Mouse (Mus musculus) MEL (cell line): ENCODE measurements at regions not wholly inside any gene's neighbourhood (a gene's known extent, or its start where the extent isn't known, plus 50 kb on each side); places are given as distances from the start of the nearest gene placed in this dataset.

ENCODE experiments used
- DNase-seq: peaks from one replicate; pipeline ENCODE4 v3.0.0; 2011; ENCODE audit warnings: low read depth, low spot score
- H3K27ac ChIP-seq: 2 replicates; pipeline ENCODE4 v1.5.1; 2012; ENCODE audit warnings: low read depth, mild to moderate bottlenecking, control low read depth, low read length, moderate library complexity; ENCODE audit not compliant: control insufficient read depth
- H3K27me3 ChIP-seq, 2 experiments: fragments of 150-350 bp in 1 of 2; sonication (generic) in 1 of 2; 2 replicates each; pipeline ENCODE4 v1.6.1; 2012; ENCODE audit warnings: low read length in 2 of 2, mild to moderate bottlenecking in 2 of 2, improper control_type of control experiment in 1 of 2, moderate library complexity in 1 of 2; ENCODE audit not compliant: insufficient read depth in 2 of 2, control insufficient read depth in 1 of 2
- H3K36me3 ChIP-seq, 2 experiments: 2 replicates each; pipeline ENCODE4 v1.6.1; 2012 to 2014; ENCODE audit warnings: low read length in 2 of 2, improper control_type of control experiment in 1 of 2, inconsistent platforms in 1 of 2, mild to moderate bottlenecking in 1 of 2; ENCODE audit not compliant: insufficient read depth in 2 of 2, control insufficient read depth in 1 of 2
- H3K4me1 ChIP-seq, 2 experiments: fragments of 150-350 bp in 1 of 2; sonication (generic) in 1 of 2; 2 replicates each; pipeline ENCODE4 v1.6.1; 2012; ENCODE audit warnings: low read length in 2 of 2, improper control_type of control experiment in 1 of 2, mild to moderate bottlenecking in 1 of 2; ENCODE audit not compliant: insufficient read depth in 2 of 2, control insufficient read depth in 1 of 2
- H3K4me3 ChIP-seq, 2 experiments: fragments of 150-350 bp in 1 of 2; sonication (generic) in 1 of 2; 2 replicates each; pipeline ENCODE4 v1.5.1; 2012; ENCODE audit warnings: low read depth in 2 of 2, low read length in 2 of 2, mild to moderate bottlenecking in 2 of 2, moderate library complexity in 2 of 2, control low read depth in 1 of 2, improper control_type of control experiment in 1 of 2; ENCODE audit not compliant: control insufficient read depth in 1 of 2, insufficient read depth in 1 of 2
- H3K79me2 ChIP-seq: 2 replicates; pipeline ENCODE4 v1.6.1; 2012; ENCODE audit warnings: mild to moderate bottlenecking, low read length, moderate library complexity; ENCODE audit not compliant: control insufficient read depth, poor library complexity, insufficient read depth
- H3K9ac ChIP-seq: 2 replicates; pipeline ENCODE4 v1.6.1; 2012; ENCODE audit warnings: low read depth, mild to moderate bottlenecking, control low read depth, low read length, moderate library complexity; ENCODE audit not compliant: control insufficient read depth, poor library complexity, severe bottlenecking
- H3K9me3 ChIP-seq: fragments of 150-350 bp; sonication (generic); replicated peaks from 2 replicates; pipeline ENCODE4 v1.6.1; 2012; ENCODE audit warnings: mild to moderate bottlenecking, low read length, improper control_type of control experiment, moderate library complexity; ENCODE audit not compliant: insufficient read depth
- BHLHE40 ChIP-seq: IDR thresholded peaks from 2 replicates; pipeline ENCODE4 v1.6.1; 2012; ENCODE audit warnings: low read depth, mild to moderate bottlenecking, inconsistent platforms, low read length, improper control_type of control experiment, borderline replicate concordance
- CHD1 ChIP-seq: IDR thresholded peaks from 2 replicates; pipeline ENCODE4 v1.6.1; 2012; ENCODE audit warnings: low read depth, mild to moderate bottlenecking, inconsistent platforms, low read length, improper control_type of control experiment
- CTCF ChIP-seq, 3 experiments: IDR thresholded peaks in 2 of 3; conservative IDR thresholded peaks in 1 of 3; 2 replicates each; pipeline ENCODE4 v1.5.1; 2011 to 2012; ENCODE audit warnings: low read length in 3 of 3, low read depth in 2 of 3, mild to moderate bottlenecking in 2 of 3, improper control_type of control experiment in 1 of 3, inconsistent platforms in 1 of 3, mixed read lengths in 1 of 3, moderate library complexity in 1 of 3; ENCODE audit not compliant: control insufficient read depth in 1 of 3, insufficient read depth in 1 of 3, poor library complexity in 1 of 3, severe bottlenecking in 1 of 3
- GABPA ChIP-seq: IDR thresholded peaks from 2 replicates; pipeline ENCODE4 v1.6.1; 2012; ENCODE audit warnings: low read depth, mild to moderate bottlenecking, inconsistent platforms, low read length, improper control_type of control experiment, moderate library complexity
- HCFC1 ChIP-seq: IDR thresholded peaks from 2 replicates; pipeline ENCODE4 v1.6.1; 2012; ENCODE audit warnings: low read depth, mild to moderate bottlenecking, inconsistent platforms, low read length, improper control_type of control experiment, moderate library complexity
- MAX ChIP-seq: IDR thresholded peaks from 2 replicates; pipeline ENCODE4 v1.6.1; 2011; ENCODE audit warnings: low read length, improper control_type of control experiment
- MXI1 ChIP-seq: IDR thresholded peaks from 2 replicates; pipeline ENCODE4 v1.6.1; 2011; ENCODE audit warnings: mild to moderate bottlenecking, low read depth, low read length, improper control_type of control experiment
- MYB ChIP-seq: IDR thresholded peaks from 2 replicates; pipeline ENCODE4 v1.6.1; 2011; ENCODE audit warnings: mild to moderate bottlenecking, low read depth, low read length, improper control_type of control experiment
- MYC ChIP-seq: IDR thresholded peaks from 2 replicates; pipeline ENCODE4 v1.6.1; 2011; ENCODE audit warnings: low read depth, mild to moderate bottlenecking, low read length, improper control_type of control experiment, moderate library complexity
- RAD21 ChIP-seq: IDR thresholded peaks from 2 replicates; pipeline ENCODE4 v1.6.1; 2011; ENCODE audit warnings: mild to moderate bottlenecking, low read depth, low read length, improper control_type of control experiment
- TBP ChIP-seq: IDR thresholded peaks from 2 replicates; pipeline ENCODE4 v1.8.0; 2011; ENCODE audit warnings: low read depth, low read length, improper control_type of control experiment
- USF1 ChIP-seq: IDR thresholded peaks from 2 replicates; pipeline ENCODE4 v1.6.1; 2014; ENCODE audit warnings: low read depth, mild to moderate bottlenecking, inconsistent platforms, low read length, improper control_type of control experiment, moderate library complexity
- ZC3H11A ChIP-seq: IDR thresholded peaks from 2 replicates; pipeline ENCODE4 v1.6.1; 2012; ENCODE audit warnings: low read depth, mild to moderate bottlenecking, inconsistent platforms, low read length, improper control_type of control experiment

DNA sequence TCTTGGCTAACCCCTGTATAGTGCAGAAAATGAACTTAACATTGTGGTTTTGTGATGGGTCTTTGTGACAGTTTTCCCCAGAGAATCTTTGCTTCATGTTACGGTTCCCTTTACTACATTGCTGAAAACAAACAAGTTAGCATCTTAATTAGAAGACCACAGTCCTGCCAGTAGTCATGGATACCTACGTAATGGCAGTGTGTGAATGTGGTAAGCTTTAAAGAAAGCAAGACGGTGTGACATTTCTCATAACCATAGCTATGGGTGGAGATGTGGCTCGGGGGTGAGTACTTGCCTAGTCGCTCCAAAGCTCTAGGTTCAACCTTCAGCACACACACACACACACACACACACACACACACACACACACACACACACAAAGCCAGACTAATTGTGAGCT, 73.6 kb upstream of the Parp11 start:
- H3K4me1 ChIP-seq = peaks cover 0 to 2% of the 10 kb centered on the region in 2 experiments; a peak in 1 of 4 replicates
- no peak overlapping the region for H3K27ac ChIP-seq
- H3K79me2 ChIP-seq = no peaks in the 10 kb centered on the region
- no peak for TF ChIP-seq ZC3H11A
- no peak for TF ChIP-seq HCFC1
- TF ChIP-seq MYB = no peak
- TF ChIP-seq CHD1 = no peak
- TF ChIP-seq TBP = no peak
- H3K9me3 ChIP-seq = no peaks in the 10 kb centered on the region
- no peak overlapping the region for H3K4me3 ChIP-seq
- no peak overlapping the region for H3K9ac ChIP-seq
- no peak for DNase-seq
- no peaks in the 10 kb centered on the region for H3K36me3 ChIP-seq
- H3K27me3 ChIP-seq = peaks cover 0 to 3% of the 10 kb centered on the region in 2 experiments; a peak in 3 of 4 replicates

DNA sequence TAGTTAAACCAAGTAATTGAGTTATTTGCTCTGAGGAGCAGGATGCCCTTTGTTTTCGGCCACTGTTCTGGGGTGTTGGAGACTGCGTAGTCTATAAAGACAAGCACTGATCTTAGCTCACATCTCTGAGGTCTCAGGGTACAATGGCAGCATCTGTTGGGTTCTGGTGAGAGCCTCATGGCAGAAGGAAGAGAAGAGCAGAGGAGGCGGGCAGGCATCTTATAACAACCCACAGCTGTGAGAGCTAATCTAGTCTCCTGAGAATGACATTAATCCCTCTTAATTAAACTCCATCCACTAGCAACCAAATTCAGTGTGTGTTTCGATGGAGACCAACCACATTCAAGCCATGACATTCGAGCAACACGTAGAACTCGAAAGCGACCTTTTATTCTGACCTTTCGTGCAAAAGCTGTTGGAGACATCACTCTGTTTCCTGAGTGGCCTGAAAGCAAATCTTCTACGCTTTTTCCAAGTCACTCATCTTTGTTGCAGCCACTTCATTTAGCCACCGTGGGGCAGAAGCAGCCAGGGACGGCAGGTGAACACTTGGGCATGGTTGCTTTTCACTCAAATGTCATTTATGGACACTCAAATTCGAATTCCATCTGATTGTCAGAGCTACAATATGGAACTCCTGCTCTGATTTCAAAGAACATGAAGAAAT, 72.7 kb upstream of the Parp11 start:
- H3K4me3 ChIP-seq = no peak overlapping the region
- TF ChIP-seq MYC (no peak), CTCF (IDR thresholded peaks at IDR 0.05 in 2 of 3, conservative IDR thresholded peaks at IDR 0.05 in 1 of 3; ENCODE audit: control insufficient read depth in 1 of 3, insufficient read depth in 1 of 3, low read depth in 2 of 3, low read length in 3 of 3, poor library complexity in 1 of 3, severe bottlenecking in 1 of 3) (peak in 2 of 3 experiments; percentile 34 to 46; a peak in 3 of 6 replicates), TBP (no peak), RAD21 (peak; percentile 23)
- H3K27ac ChIP-seq = no peak overlapping the region
- H3K27me3 ChIP-seq = peaks cover 0 to 3% of the 10 kb centered on the region in 2 experiments; a peak in 3 of 4 replicates
- no peak overlapping the region for H3K9ac ChIP-seq
- no peak for DNase-seq
- no peaks in the 10 kb centered on the region for H3K9me3 ChIP-seq
- H3K79me2 ChIP-seq = no peaks in the 10 kb centered on the region
- H3K36me3 ChIP-seq = no peaks in the 10 kb centered on the region
- peaks cover 0 to 2% of the 10 kb centered on the region in 2 experiments; a peak in 1 of 4 replicates for H3K4me1 ChIP-seq

DNA sequence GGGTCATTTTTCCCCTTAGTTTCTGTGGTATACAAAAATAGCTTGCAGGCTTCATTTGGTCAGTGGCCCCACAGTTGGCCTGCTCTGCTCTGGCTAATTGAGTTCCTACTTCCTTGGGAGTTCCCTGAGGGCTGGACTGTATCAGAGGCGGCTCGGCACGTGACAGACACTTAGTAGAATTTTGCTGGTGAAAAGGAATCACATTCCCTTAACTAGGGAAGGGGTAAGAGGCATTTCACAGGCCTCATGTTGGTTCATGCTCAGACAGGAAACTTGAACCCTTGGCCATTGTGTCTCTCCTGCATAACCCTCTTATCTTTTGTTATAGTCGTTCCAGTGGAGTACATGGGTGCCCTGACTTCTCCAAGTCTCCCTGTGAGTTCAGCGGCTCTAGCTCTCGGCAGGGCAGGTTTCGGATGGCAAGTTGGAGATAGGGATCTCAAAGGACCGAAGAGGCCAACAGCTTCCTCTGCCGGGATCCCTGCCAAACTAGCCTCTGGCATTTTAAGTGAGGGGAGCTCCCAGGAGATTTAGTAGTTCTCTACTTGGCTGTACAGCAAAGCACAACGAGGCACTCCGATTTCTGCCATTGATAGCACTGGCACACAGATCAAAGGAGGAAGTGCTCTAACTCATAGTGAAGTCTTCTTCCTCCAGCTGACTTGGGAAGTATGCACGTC, 72.0 kb upstream of the Parp11 start:
- no peak overlapping the region for H3K27ac ChIP-seq
- no peak for TF ChIP-seq MXI1
- TF ChIP-seq ZC3H11A = no peak
- TF ChIP-seq USF1 = 0 out of 2 replicates have a peak, but pooled peaks have one; percentile 27
- TF ChIP-seq GABPA = no peak
- 0 out of 2 replicates have a peak, but pooled peaks have one; percentile 8 for TF ChIP-seq BHLHE40
- TF ChIP-seq MAX = no peak
- no peaks in the 10 kb centered on the region for H3K79me2 ChIP-seq
- no peaks in the 10 kb centered on the region for H3K9me3 ChIP-seq
- no peak overlapping the region for H3K4me3 ChIP-seq
- H3K36me3 ChIP-seq = no peaks in the 10 kb centered on the region
- peak; percentile 41 for DNase-seq
- peaks cover 0 to 2% of the 10 kb centered on the region in 2 experiments; a peak in 1 of 4 replicates for H3K4me1 ChIP-seq
- peaks cover 0 to 3% of the 10 kb centered on the region in 2 experiments; a peak in 3 of 4 replicates for H3K27me3 ChIP-seq
- H3K9ac ChIP-seq = no peak overlapping the region
